Mouse (Mus musculus): ENCODE results near the gene Prkag1.
"Not testable (repeated sequence)": the region's sequence is repeated elsewhere in the genome, so short reads cannot be mapped to it uniquely, and the experiment has no call there.

The Prkag1 gene

DNA sequence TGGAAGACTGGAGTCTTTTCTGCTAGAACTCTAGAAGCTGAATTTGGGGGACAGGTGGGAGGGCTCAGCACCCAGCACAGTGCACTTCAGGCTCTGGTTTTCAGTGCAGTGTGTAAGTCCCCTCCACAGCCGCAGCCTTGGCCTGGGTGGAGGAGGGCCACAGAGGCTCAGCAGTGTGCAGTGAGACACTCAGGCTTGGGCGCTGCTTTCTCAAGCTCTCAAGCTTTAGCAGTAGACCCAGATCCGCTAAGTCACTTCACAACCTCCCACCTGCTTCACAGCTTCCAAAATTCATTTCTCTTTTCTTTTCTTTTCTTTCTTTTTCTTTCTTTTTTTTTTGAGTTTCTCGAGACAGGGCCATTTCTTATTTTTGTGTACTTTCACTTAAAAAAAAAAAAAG lies 10.4 kb downstream of the Prkag1 start:
- DNase-seq, result no peak

DNA sequence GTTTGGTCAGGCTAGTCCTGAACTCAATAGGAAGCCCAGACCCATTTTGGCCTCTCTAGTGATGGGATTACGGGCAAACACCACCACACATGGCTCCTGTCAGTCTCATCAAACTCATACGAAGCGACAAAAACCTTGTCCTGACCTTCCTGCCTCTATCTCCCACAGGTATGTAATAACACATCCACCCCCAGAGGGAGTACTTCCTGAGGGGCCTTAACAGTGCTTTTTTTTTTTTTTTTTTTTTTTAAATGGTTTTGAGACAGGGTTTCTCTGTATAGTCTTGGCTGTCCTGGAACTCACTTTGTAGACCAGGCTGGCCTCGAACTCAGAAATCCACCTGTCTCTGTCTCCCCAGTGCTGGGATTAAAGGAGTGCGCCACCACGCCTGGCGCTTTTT lies 13.2 kb downstream of the Prkag1 start:
- DNase-seq, result no peak

DNA sequence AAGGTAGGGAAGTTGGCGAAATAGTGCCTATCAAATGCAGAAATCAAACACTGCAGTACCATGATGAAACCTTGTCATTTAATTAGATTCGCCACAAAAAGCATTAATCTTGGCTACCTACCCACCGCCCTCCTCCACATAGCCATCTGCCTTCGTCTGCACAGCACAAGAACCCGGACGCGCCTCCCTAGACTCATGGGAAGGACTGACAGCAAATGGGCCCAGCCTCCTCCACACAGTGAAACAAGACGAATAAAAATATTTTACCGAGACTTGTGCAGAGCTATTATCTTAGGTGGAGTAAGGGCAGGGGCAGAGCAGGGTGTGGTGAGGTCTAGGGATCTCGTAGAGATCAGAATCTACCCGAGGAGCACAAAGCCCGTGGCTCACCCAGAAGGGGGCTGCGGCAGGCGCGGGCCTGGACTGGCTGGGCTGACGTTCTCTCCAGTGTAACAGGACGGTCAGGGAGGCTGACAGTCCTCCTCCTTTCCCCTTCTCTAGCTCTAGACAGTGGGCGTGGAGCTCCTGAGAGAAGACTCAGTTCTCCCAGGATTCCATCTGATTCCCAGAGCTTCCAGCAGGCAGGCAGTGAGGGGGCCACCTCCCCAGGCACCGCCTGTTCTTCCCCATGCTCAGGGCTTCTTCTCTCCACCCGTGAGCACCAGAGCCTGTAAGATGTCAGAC lies 18.4 kb downstream of the Prkag1 start:
- no peak for DNase-seq

DNA sequence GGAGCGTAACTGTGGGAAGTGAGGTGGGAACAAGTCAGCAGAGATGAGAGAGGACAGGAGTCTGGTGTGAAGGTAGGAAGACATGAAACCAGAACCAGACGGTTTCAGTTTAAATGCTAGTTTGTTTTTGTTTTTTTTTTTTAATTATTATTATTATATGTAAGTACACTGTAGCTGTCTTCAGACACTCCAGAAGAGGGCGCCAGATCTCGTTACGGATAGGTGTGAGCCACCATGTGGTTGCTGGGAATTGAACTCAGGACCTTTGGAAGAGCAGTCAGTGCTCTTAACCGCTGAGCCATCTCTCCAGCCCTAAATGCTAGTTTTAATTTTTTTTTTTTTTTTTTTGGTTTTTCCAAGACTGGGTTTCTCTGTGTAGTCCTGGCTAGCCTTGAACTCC lies 21.1 kb downstream of the Prkag1 start:
- not testable (repeated sequence) for DNase-seq

DNA sequence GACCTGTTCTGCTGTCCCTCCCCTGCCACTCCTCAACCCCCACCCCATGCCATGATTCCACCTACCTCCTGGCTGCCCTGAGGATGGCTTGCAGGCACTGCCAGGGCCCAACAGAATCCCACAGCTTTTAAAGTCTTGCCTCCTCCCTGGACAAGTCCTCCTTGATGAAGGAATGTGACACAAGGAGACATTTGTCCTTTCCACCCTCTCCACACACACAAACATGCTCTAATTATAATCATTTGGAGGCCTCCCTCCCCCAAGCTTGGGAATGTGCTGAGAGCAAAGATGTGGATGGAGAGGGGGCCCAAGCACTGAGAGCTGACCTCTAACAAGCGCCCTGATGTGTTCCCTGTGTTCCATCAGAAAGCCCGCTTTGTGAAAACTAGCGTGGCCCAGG lies 21.9 kb downstream of the Prkag1 start, which contains the start of gene Ddn:
Gene Ddn (minus strand): TSS at position 101 of the 400 bp plus-strand sequence.
- DNase-seq, result no peak

DNA sequence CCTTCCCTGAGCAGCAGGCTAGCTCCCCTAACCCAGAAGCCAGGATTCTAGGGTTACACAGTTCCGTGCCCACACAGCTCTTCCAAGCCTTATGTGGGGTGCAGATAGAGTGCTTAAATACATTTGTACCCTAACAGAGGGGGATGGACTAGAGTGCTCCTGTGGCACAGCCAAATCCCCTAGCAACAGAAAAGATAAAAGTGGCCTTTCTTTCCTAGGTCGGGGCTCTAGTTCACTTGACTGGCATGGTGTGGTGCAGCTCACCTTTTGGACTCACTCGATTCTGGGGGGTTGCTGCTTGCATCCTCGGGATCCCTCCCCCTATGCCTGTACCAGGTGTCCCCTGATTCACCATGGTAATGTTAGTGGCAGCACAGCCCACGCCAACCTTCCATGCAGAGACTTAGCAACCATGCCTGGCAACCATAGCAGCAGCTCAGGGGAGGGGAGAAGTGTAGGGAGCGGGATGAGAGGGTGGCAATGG lies 22.6 kb downstream of the Prkag1 start:
- no peak for DNase-seq

DNA sequence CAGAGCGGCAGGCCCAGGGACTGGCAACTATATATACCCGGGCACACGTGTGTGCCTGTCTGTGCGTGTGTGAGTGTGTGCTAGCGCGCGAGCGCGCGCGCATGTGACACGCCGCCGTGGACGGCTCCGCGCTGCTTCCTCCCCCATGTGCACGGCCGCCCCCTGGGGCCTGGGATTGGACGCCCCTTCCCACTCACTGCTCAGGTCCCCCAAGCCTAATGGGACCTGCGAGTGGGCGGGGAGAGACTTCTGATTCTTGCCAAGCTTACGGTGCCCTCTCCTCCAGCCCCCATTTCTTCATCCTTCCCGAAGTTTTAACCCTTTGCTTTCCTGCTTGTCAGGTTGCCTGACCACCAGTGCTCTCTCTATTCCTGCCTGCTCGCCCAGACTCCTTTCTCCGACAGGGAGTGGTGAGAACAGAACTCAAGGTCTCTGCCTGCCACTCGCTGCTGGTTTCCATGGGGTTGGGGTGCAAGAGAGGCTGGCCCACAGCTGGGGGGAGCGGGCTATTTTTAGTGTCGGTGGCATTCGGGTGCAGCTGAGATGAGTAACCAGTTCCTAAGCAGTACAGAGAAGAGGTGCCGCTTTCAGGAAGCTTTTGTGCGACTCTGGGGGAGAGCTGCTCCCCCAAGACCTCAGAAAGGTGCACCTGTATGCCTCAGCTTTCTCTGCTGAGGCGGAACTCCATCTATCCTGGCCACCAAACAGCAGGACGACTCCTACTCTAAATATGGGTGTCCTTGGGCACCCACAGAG lies 23.2 kb downstream of the Prkag1 start:
- DNase-seq, result no peak

DNA sequence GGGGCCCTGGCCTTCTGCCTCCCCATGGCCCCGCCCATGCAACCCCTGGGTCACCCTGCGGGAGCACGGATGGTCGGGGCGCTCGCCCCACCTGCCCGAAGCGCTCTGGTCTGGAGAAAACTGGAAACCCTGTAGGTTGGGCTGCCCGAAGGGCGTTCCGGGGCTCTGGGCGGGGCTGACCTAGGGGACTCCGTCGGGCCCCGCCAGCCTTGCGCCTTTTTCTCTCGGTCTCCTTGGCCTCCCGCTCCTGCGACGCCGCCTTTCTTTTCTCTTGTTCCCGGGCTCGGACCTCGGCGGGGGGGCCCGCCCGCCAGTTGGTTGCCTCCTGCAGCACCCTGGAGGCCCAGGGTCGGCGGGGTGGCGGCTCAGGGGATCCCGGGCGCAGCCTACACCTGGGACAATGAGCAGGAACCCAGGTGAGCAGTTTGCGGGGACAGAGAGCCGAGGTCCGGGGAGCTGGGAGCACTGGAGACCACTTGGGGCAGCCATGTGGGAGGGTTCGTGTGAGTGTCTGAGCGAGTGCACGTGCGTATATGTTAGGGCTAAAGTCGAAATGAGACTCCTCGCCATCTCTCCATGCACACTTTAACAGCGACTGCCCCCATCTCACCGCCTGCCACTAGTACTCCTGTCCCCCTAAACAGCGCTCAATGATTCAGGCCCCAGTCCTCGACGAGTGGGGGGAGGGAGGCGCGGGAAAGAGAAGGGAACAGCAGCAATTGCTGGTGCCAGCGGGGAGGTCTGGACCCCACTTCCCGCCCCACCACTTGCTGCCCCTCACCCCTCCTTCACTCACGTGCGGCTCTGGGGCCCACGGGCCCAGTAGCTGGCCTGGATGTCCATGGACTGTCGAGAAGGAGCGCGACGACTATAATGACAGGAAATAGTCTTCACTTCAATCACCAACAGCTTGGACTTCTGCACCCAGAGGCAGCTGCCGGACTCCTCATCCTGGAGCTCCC lies 24.2 kb downstream of the Prkag1 start:
- no peak for DNase-seq

DNA sequence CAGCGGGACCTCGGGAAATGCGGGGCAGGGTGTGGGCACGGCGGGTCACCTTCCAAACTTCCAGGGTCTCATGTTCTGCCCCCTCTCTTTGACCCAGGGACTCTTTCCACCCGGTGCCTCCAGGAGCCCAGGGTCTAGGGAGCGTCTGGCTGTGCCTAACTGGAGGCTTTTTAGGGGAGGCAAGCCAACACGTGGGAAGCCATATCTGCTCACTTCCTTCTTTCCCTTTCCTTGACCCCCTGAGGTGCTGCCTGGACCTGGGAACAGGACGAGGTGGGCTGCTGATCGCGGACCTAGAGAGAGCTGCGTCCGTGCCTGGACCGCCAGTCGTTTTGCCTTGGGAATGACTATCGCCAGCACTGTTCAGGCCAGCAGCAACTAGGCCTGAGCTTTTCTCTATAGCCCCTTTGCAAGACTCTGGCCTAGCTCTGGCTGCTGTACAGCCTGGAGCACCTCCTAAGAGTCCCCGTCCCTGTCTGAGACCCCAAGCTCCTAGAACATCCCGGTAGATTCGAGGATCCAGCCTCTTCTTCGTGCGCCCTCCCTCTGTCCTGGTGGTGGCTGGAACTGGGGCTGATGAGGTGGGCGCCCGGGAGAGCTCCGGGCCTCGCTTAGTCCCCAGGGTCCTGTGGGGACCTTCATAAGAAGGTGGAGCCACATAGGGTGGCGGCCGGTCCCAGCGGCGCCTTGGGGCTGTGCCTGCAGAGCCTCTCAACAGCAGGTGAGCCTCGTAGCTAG lies 25.1 kb downstream of the Prkag1 start:
- DNase-seq, result no peak

DNA sequence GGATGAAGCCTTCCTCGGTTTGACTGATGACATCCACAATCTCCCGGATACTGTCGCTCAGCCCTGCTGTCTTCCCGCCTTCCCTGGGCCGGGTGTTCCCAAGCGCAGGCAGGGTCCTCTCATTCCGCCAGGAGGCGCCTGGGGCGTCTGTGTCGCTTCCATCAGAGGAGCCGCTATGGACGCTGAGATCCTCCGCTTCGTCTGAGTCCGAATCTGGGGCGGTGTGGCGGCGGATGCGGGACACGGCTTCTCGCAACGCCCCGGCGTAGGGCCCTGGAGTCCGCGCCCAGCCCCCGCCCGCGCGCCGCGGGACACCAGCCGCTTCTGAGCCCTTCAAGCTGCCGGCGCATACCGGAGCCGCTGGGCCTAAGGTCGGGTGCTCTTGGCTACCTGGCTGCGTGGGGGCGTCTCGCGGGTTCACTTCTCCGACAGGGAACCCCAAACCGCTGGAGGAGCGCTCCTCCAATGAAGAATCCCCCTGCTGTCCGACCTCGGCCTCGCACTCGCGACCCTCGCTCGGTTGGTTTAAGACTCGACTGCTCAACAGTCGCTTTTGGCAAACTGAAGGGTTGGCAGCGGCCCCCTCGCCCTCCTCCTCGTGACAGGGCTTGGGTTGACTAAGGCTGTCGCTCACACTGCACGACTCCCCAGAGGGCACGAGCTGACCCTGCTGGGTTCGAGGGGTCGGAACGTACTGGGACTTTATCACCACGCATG lies 25.8 kb downstream of the Prkag1 start:
- peak; percentile 40 for DNase-seq

DNA sequence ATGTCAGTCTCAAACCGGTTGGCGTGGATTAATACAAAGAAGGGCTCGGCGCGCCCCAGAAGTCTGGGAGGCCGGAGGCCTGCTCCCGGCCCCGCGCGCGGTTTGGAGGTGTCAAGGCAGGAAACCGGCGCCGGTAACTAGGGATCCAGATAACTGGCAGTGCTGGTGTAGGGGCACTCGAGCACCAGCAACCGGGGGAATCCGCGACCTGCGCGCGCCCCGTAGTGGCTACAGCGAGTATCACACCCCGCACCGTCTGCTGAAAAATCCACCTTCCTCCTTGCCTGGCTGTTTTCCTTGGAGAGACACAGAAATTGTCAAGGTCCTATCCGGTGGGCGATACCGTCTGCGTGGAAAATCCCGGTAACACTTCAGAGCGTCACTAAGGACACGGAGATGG lies 27.3 kb downstream of the Prkag1 start:
- DNase-seq, result peak; percentile 80

DNA sequence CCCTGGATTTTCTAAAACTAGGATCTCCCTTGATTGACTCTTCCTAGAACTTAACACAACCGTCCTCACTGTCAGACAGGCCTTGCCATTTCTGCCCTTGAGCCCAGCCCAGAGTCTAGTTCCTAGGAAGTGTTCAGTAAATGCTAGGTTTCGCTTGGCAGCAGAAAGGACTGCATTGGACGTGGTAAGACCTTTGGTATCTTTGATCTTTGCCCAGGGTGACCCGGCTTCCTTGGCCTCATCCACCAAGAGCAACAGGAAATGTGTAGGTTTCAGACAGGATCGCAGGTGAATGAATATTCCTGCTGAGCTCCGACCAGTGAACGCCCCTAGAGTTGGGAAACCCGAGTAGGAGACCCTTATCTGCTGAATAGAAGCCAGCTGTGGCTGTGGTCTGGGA lies 28.4 kb downstream of the Prkag1 start:
- no peak for DNase-seq

DNA sequence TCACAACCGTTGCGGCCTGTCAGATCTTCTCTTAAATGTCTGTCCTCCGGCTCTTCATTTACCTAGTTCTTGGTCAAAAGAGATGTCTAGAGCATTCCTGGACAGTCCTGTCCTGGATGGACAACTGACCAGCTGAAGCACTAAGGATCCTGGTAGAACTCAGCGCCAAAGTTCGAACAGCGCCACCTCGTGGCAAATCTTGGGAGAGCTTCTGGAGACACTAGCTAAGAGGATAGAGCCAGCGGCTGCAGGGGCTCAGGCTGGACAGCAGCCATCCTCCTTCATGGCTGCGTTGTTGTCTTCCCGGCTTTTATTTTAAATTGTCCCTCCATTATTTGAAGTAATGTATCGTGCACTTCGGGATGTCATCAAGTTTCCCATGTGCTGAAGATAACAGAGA lies 31.9 kb downstream of the Prkag1 start:
- peak; percentile 65 for DNase-seq

DNA sequence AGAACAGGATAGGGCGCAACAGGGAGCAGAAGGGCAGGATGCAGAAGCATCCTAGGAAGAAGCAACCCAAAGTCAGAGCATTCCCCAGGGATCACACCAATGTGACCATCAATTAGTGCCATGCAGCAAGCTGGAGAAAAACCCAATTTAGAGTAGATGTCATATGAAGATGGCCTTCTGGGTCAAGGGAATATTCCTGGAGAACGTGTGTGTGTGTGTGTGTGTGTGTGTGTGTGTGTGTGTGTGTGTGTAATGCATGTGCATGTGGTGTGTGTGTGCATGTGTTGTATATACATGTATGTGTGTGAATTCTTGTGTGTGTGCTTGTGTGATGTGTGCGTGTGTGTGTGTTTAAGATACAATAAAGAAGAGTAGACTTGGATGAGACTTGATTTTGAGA lies 32.4 kb downstream of the Prkag1 start:
- no peak for DNase-seq

DNA sequence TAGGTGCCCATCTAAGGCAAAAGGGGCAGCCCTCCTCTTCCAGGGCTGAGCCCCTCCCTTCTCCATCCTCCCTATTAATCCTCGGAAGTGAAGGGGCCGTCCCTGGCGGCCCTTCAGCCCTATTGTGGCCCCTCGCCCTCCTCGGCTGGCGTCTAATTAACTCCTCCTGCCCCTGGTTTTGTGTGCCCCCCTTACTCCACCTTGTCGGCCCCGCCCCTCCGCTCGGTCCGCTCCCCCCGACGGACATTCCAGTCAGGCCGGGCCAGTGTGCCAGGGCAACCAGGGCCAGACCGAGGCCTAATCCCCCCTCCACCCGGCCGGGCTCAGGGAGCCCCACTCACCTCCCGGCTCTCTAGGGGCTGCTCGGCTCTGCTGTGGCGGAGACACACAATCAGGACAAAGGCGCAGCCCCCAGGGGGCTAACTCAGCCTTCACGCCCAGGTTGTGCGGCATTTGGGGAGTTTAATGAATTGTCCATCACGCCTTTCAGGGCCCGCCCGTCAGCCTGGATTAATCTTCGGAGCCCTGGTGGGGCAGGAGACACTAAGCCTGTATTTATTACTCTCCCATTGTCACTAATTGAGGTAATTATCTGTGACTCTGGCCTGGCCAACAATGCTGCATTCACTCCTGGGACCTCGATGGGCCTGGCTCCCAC lies 33.4 kb downstream of the Prkag1 start:
- DNase-seq, result no peak

DNA sequence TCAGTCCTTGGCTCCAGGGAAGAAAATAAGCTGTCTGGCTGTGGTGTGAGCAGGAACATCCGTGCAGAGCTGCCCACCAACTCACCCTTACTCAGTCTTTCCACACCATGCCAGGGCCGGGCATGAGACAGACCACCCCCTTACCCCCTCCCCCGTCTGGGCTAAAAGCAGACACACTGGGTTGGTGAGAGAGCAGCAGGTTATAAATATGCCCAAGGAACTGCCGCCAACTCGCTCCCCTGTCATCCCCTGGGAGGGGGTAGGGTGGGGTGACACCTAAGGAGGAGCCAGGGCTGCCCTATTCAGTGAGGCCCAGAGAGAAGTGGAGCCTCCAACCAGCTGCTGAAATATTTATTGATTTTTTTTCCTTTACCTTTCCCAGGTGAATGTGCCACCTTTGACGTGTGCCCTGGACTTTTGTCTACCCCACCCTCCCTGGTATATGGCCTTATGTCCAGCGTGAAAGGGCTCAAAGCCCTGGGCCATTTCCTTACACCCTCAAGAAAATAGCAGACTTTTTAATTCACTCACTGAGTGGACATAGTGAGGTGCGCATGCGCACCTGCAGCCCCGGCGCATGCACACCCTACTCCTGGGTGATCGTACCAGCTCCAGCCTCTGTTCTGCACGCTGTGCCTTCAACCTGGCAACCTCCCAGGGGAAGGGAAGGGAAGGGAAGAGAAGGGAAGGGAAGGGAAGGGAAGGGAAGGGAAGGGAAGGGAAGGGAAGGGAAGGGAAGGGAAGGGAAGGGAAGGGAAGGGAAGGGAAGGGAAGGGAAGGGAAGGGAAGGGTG lies 34.3 kb downstream of the Prkag1 start:
- DNase-seq, result no peak

DNA sequence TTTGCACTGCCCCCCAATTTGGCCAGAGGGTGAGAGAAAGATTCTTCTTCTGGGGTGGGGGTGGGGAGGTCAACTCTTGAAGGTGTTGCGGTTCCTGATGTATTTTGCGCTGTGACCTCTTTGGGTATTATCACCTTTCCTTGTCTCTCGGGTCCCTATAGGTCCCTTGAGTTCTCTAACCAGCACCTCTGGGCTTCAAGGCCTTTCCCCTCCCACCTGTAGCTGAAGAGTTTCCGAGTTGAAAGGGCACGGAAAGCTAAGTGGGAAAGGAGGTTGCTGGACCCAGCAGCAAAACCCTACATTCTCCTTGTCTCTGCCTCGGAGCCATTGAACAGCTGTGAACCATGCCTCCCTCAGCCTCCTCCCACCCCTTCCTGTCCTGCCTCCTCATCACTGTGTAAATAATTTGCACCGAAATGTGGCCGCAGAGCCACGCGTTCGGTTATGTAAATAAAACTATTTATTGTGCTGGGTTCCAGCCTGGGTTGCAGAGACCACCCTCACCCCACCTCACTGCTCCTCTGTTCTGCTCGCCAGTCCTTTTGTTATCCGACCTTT lies 38.1 kb downstream of the Prkag1 start:
- no peak for DNase-seq

DNA sequence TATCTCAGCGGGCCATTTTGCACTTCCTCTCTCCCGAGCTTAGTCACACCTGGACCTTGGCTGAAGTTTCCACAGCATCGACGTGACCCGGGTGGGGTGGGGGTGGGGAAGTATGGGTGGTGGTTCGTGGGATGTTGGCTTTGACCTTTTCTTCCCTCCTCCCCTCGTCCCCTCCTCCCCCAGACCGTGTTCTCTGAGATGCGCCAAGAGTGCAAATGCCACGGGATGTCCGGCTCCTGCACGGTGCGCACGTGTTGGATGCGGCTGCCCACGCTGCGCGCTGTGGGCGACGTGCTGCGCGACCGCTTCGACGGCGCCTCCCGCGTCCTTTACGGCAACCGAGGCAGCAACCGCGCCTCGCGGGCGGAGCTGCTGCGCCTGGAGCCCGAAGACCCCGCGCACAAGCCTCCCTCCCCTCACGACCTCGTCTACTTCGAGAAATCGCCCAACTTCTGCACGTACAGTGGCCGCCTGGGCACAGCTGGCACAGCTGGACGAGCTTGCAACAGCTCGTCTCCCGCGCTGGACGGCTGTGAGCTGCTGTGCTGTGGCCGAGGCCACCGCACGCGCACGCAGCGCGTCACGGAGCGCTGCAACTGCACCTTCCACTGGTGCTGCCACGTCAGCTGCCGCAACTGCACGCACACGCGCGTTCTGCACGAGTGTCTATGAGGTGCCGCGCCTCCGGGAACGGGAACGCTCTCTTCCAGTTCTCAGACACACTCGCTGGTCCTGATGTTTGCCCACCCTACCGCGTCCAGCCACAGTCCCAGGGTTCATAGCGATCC lies 38.9 kb downstream of the Prkag1 start:
- DNase-seq, result no peak

DNA sequence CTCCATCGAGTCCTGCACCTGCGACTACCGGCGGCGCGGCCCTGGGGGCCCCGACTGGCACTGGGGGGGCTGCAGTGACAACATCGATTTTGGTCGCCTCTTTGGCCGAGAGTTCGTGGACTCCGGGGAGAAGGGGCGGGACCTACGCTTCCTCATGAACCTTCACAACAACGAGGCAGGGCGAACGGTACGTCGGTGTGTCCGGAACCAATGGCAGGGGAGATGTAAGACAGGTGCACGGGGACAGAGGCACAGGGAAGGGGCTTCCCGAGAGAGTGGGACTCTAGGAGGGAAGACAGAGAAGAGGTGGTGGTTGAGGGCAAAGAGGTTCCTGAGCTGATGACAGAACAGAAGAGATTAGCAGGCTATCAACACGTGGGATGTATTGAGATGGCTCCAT lies 39.5 kb downstream of the Prkag1 start:
- no peak for DNase-seq

Measured in cerebellum, adult 11 months (tissue).